Mouse (Mus musculus) gastrocnemius, postnatal 36 days (tissue): Measurements from ENCODE around the gene Scgb2b11. TPM values are rescaled to one million over a fixed set of nuclear protein-coding genes. Genes with fewer than 3 reads are reported as not detected.
"Not testable (repeated sequence)": the region's sequence is repeated elsewhere in the genome, so short reads cannot be mapped to it uniquely, and the experiment has no call there.

Source experiments
- DNase-seq, 2 experiments: peaks; one replicate each; pipeline ENCODE4 v3.0.0; 2022
- intact Hi-C: fragments of 180-260 bp; cut with DNase I; formaldehyde crosslinking; loops from one replicate; pipeline ENCODE4 v1.15.1; 2025
- long read RNA-seq, 2 experiments: library from polyadenylated mRNA; stranded (forward); transcript quantifications; one replicate each; pipeline ENCODE4 v2.0.0; 2021
- total RNA-seq, 2 experiments: library from RNA; stranded (reverse); gene quantifications; 2 replicates each; pipeline ENCODE4 v1.2.3; 2021

Scgb2b11 gene
- total RNA-seq: not detected
- long read RNA-seq, experiment 1: 0 reads
- long read RNA-seq, experiment 2: 0 reads

DNA sequence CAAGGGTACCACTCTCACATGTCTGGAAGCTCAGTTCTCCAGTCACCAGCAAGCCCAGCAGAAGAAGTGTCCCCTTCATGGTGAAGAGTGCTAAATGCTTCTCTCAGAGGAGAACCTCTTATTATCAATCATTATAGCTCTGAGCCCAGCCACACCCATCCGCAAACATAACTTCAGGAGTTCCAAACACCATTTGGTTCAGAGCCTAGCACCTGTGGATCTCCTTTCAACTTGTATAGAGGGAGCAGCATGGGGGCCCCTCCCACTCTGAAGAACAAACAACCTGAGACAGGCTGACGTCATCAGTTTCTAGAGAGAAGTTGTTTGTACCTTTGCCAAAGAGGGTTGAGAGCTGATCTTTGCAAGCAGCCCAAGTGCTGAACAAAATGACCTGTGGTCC, at the start of gene Scgb2b11:
Gene Scgb2b11 (minus strand): TSS at position 101 of the 400 bp plus-strand sequence.
- intact Hi-C loops, DNase-seq: not testable (repeated sequence)

GRCm38 (mm10) chr7:32222540-32222939, 11.6 kb upstream of the Scgb2b11 start, which contains the start of gene Scgb1b11:
Gene Scgb1b11, plus strand, starts transcription at chr7:32222840.
- DNase-seq, intact Hi-C loops: not testable (repeated sequence)

Other genes with a start within 250 kb of the Scgb2b11 start
- not detected for gene Scgb1b10, start 110.3 kb downstream of the Scgb2b11 start, total RNA-seq
- not detected for gene Scgb1b11, start 11.7 kb upstream of the Scgb2b11 start, total RNA-seq
- gene Scgb2b12, start 116.1 kb upstream of the Scgb2b11 start, total RNA-seq: not detected
- gene Scgb1b12, start 123.0 kb upstream of the Scgb2b11 start, total RNA-seq: not detected
- gene Scgb1b29, start 230.4 kb upstream of the Scgb2b11 start, total RNA-seq: not detected